Mouse (Mus musculus) myocyte (in vitro differentiated cells): Measurements from ENCODE around the gene Ltbp1. TPM values are rescaled to one million over a fixed set of nuclear protein-coding genes. Genes with fewer than 3 reads are reported as not detected.

Experiments
- H3K27me3 ChIP-seq: one replicate; pipeline ENCODE4 v1.6.1; 2011; ENCODE audit not compliant: control insufficient read depth, insufficient read depth, insufficient read length
- H3K36me3 ChIP-seq: one replicate; pipeline ENCODE4 v1.6.1; 2011; ENCODE audit not compliant: control insufficient read depth, insufficient read depth
- H3K4me2 ChIP-seq: one replicate; pipeline ENCODE4 v1.6.1; 2011; ENCODE audit warnings: low read depth, control low read depth
- H3K4me3 ChIP-seq: one replicate; pipeline ENCODE4 v1.5.1; 2011; ENCODE audit warnings: mild to moderate bottlenecking, control low read depth, moderate library complexity
- H3K79me2 ChIP-seq: one replicate; pipeline ENCODE4 v1.6.1; 2011; ENCODE audit not compliant: control insufficient read depth, insufficient read depth
- H3ac ChIP-seq: one replicate; pipeline ENCODE4 v1.6.1; 2011; ENCODE audit not compliant: control insufficient read depth, insufficient read length
- CEBPB ChIP-seq: IDR thresholded peaks from 2 replicates; pipeline ENCODE4 v1.6.1; 2011; ENCODE audit warnings: mild to moderate bottlenecking, moderate library complexity; ENCODE audit not compliant: poor library complexity, insufficient read depth, severe bottlenecking
- E2F4 ChIP-seq: IDR thresholded peaks from one replicate; pipeline ENCODE4 v1.6.1; 2011; ENCODE audit warnings: mild to moderate bottlenecking, control low read depth, moderate library complexity; ENCODE audit not compliant: insufficient read depth
- MAX ChIP-seq: IDR thresholded peaks from one replicate; pipeline ENCODE4 v1.6.1; 2011; ENCODE audit warnings: low read depth, mild to moderate bottlenecking, control low read depth
- MYOD1 ChIP-seq, 3 experiments: IDR thresholded peaks; one replicate each; pipeline ENCODE4 v1.6.1; 2011; ENCODE audit warnings: control low read depth in 2 of 3, low read depth in 2 of 3, mild to moderate bottlenecking in 2 of 3, moderate library complexity in 1 of 3; ENCODE audit not compliant: insufficient read length in 2 of 3, control insufficient read depth in 1 of 3
- MYOG ChIP-seq, 3 experiments: IDR thresholded peaks; one replicate each; pipeline ENCODE4 v1.6.1; 2011; ENCODE audit warnings: control low read depth in 2 of 3, low read depth in 2 of 3, mild to moderate bottlenecking in 2 of 3; ENCODE audit not compliant: insufficient read length in 2 of 3, control insufficient read depth in 1 of 3, insufficient read depth in 1 of 3
- POLR2A ChIP-seq: IDR thresholded peaks from one replicate; pipeline ENCODE4 v1.6.1; 2011; ENCODE audit warnings: low read depth, mild to moderate bottlenecking, control low read depth, moderate library complexity; ENCODE audit not compliant: insufficient read length
- POLR2AphosphoS2 ChIP-seq: IDR thresholded peaks from one replicate; pipeline ENCODE4 v1.6.1; 2011; ENCODE audit warnings: low read depth, control low read depth; ENCODE audit not compliant: insufficient read length
- REST ChIP-seq: IDR thresholded peaks from one replicate; pipeline ENCODE4 v1.6.1; 2011; ENCODE audit warnings: mild to moderate bottlenecking, control low read depth, moderate library complexity; ENCODE audit not compliant: insufficient read depth, insufficient read length
- SRF ChIP-seq: IDR thresholded peaks from one replicate; pipeline ENCODE4 v1.6.1; 2011; ENCODE audit warnings: low read depth; ENCODE audit not compliant: control insufficient read depth, insufficient read length
- TCF12 ChIP-seq: IDR thresholded peaks from one replicate; pipeline ENCODE4 v1.6.1; 2011; ENCODE audit warnings: mild to moderate bottlenecking, control low read depth; ENCODE audit not compliant: poor library complexity, insufficient read depth, severe bottlenecking
- TCF3 ChIP-seq: IDR thresholded peaks from one replicate; pipeline ENCODE4 v1.6.1; 2011; ENCODE audit warnings: low read depth, control low read depth; ENCODE audit not compliant: insufficient read length
- USF1 ChIP-seq: IDR thresholded peaks from one replicate; pipeline ENCODE4 v1.6.1; 2011; ENCODE audit warnings: low read depth, mild to moderate bottlenecking, control low read depth, moderate library complexity
- polyA plus RNA-seq: library from polyadenylated mRNA; unstranded; fragments of >200 nt; fragmentation: generic; extraction: Trizol; gene quantifications from one replicate; pipeline ENCODE4 v1.2.1, GENCODE M21; 2012; ENCODE audit warnings: missing spikeins

Ltbp1 gene
- polyA plus RNA-seq, 1 experiment, result 19.4 TPM

DNA sequence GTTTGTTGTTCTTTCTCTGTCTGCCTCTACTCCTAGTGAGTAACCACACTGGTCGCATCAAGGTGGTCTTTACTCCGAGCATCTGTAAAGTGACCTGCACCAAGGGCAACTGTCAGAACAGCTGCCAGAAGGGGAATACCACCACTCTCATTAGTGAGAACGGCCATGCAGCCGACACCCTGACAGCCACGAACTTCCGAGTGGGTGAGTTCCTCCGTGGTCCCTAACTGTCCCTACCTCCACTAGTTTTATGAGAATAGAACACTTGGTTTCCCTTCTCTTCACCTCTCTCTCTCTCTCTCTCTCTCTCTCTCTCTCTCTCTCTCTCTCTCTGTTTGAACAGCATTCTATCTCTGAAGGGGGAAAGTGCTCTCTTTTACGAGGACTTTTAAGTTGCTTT is 173.6 kb downstream of the Ltbp1 start:
- Histone ChIP-seq H3K4me3 (peak overlapping the region; percentile 36), H3ac (no peak overlapping the region), H3K36me3 (no peaks in the 10 kb centered on the region), H3K27me3 (no peaks in the 10 kb centered on the region), H3K4me2 (peak overlapping the region; percentile 83), H3K79me2 (peaks cover 18% of the 10 kb centered on the region)
- no peak for TF ChIP-seq TCF3
- no peak for TF ChIP-seq POLR2AphosphoS2
- TF ChIP-seq SRF, result no peak
- no peak for TF ChIP-seq MYOG (IDR thresholded peaks at IDR 0.05; ENCODE audit: control insufficient read depth in 1 of 3, insufficient read depth in 1 of 3, insufficient read length in 2 of 3, low read depth in 2 of 3)
- TF ChIP-seq USF1, result no peak
- no peak for TF ChIP-seq MAX
- no peak for TF ChIP-seq TCF12
- no peak for TF ChIP-seq POLR2A
- TF ChIP-seq E2F4, result no peak
- TF ChIP-seq MYOD1 (IDR thresholded peaks at IDR 0.05; ENCODE audit: control insufficient read depth in 1 of 3, insufficient read length in 2 of 3, low read depth in 2 of 3), result no peak
- no peak for TF ChIP-seq CEBPB
- no peak for TF ChIP-seq REST

DNA sequence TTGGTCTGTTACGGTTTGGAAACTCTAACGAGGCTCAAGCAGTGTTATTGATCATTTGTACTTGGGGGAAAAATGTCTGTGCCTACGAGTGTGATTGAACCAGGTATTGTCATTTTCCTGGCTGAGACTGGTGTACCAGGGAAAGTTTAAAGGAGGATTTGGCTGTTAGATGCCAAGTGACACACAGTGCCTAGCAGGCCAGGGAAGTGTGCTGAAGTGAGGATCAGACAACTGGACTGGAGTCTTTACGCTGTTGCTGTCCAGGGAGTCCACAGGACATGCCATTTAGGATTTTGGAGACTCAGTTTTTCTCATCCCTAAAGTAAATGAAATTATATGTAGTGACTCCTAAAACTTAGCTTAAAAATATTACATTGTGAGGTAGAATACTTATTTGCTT is 174.9 kb downstream of the Ltbp1 start:
- no peak for TF ChIP-seq POLR2AphosphoS2
- no peak for TF ChIP-seq TCF12
- no peak for TF ChIP-seq POLR2A
- TF ChIP-seq E2F4, result no peak
- no peak for TF ChIP-seq SRF
- TF ChIP-seq MYOG (IDR thresholded peaks at IDR 0.05; ENCODE audit: control insufficient read depth in 1 of 3, insufficient read depth in 1 of 3, insufficient read length in 2 of 3, low read depth in 2 of 3), result no peak
- no peak for TF ChIP-seq MYOD1 (IDR thresholded peaks at IDR 0.05; ENCODE audit: control insufficient read depth in 1 of 3, insufficient read length in 2 of 3, low read depth in 2 of 3)
- no peak for TF ChIP-seq MAX
- TF ChIP-seq REST, result no peak
- TF ChIP-seq USF1, result no peak
- no peak for TF ChIP-seq CEBPB
- TF ChIP-seq TCF3, result no peak
- Histone ChIP-seq H3ac (no peak overlapping the region), H3K36me3 (no peaks in the 10 kb centered on the region), H3K79me2 (peaks cover 18% of the 10 kb centered on the region), H3K4me2 (peak overlapping the region; percentile 83), H3K4me3 (peak overlapping the region; percentile 36), H3K27me3 (no peaks in the 10 kb centered on the region)

DNA sequence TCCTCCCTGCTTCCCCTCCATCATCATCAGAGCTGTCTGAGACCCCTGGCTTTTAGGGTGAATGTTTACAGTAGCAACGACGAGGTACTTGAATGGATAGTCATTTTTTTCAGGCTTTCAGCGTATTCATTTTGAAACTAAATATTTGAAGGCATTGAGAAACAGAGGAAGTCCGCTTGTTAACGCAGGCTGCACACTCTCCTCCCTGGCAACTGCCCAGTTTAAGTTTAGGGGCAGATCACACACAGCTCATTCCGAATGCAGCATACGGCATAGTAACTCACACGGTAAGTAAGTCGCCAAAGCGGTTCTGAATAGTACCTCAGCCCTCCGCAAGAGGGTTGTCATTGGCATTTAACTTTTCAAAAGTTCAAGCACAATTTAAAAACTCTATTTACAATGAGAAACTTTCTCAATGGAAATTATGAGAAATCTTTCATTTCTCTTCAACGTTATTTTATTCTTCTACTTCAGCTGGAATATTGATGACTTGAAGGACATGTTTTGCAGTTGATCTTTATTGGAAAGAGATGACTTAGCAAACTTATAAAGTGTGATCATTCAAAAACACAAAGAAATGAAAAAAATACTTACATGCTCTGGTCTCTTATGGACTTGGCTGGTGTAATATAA is 175.7 kb downstream of the Ltbp1 start:
- Histone ChIP-seq H3K27me3 (no peaks in the 10 kb centered on the region), H3K4me2 (peak overlapping the region; percentile 83)

DNA sequence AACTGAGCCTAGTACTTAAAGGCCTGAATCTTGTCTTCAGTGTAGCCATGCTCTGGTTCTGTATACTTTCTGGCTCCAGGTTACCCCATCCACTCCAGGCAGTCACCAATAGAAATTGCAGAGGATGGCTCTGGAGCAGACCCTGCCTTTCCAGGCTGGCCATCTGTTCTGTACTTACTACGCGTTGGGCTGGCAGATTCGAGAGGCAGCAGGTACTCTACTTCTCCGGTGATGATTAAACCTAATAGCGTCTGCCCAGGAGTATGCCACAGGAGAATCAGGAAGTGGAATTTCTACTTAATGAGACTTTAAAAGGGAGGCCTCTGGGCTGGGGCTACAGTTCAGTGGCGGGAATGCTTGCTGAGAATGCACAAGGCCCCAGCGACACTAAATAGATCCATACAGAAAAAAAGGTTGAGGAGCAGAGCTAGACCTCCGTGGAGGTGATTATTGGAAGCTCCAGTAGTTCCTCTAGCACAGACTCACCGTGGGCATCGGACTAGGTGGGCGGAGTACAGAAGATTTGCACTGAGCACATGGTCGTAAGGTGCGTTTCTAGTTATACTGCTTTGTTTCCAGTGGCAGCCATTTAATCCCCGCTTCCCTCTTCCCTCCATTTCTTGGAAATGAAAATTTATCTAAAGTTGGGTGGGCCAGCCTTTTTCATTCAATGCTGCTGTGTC is 177.1 kb downstream of the Ltbp1 start:
- H3K36me3 ChIP-seq, result no peaks in the 10 kb centered on the region
- no peaks in the 10 kb centered on the region for H3K27me3 ChIP-seq
- H3K4me3 ChIP-seq, result no peak overlapping the region
- H3ac ChIP-seq, result no peak overlapping the region
- TF ChIP-seq POLR2A, result no peak
- no peak for TF ChIP-seq CEBPB
- TF ChIP-seq MYOD1 (IDR thresholded peaks at IDR 0.05; ENCODE audit: control insufficient read depth in 1 of 3, insufficient read length in 2 of 3, low read depth in 2 of 3), result no peak
- TF ChIP-seq TCF12, result no peak
- no peak for TF ChIP-seq MAX
- no peak for TF ChIP-seq REST
- no peak for TF ChIP-seq POLR2AphosphoS2
- TF ChIP-seq USF1, result no peak
- TF ChIP-seq TCF3, result no peak
- no peak for TF ChIP-seq MYOG (IDR thresholded peaks at IDR 0.05; ENCODE audit: control insufficient read depth in 1 of 3, insufficient read depth in 1 of 3, insufficient read length in 2 of 3, low read depth in 2 of 3)
- no peak for TF ChIP-seq E2F4
- TF ChIP-seq SRF, result no peak
- no peak overlapping the region for H3K4me2 ChIP-seq
- H3K79me2 ChIP-seq, result peaks cover 18% of the 10 kb centered on the region

More for the DNA sequence above, 175.7 kb downstream of the Ltbp1 start:
- H3ac ChIP-seq, result no peak overlapping the region
- H3K36me3 ChIP-seq, result no peaks in the 10 kb centered on the region
- peak overlapping the region; percentile 36 for H3K4me3 ChIP-seq
- TF ChIP-seq TCF3 (no peak), SRF (no peak), POLR2AphosphoS2 (no peak), USF1 (no peak), MAX (no peak), CEBPB (no peak), E2F4 (no peak), TCF12 (no peak), REST (no peak), MYOG (IDR thresholded peaks at IDR 0.05; ENCODE audit: control insufficient read depth in 1 of 3, insufficient read depth in 1 of 3, insufficient read length in 2 of 3, low read depth in 2 of 3) (no peak), MYOD1 (IDR thresholded peaks at IDR 0.05; ENCODE audit: control insufficient read depth in 1 of 3, insufficient read length in 2 of 3, low read depth in 2 of 3) (no peak), POLR2A (no peak)
- peaks cover 18% of the 10 kb centered on the region for H3K79me2 ChIP-seq
